ENCODE assay signal across 10 mouse cellular contexts in genomic region chr11:29546297-29546696, GRCm38 (mm10). TPM values are rescaled to one million over a fixed set of nuclear protein-coding genes. Genes with fewer than 3 reads are reported as not detected.
A peak's percentile ranks its signal among the peaks of the same experiment; 100 is the strongest.
DNase-seq lines count a peak whose midpoint lies in the region; ATAC-seq and TF ChIP-seq lines count a peak whose summit lies in the region.
"Not testable (repeated sequence)": the region's sequence is repeated elsewhere in the genome, so short reads cannot be mapped to it uniquely, and the experiment has no call there.
"Had no signal": no experiment of that assay in that cellular context is flagged by ENCODE, and none has a peak within 500 bp of the region (broad histone marks: within the 10 kb centered on the region; RNA-seq: fewer than 3 reads in every experiment).

No protein-coding gene starts in this region.

- H3K4me1 ChIP-seq in E14TG2a.4 (replicated peaks; ENCODE audit: low read depth, low read length), result peaks cover 31% of the 10 kb centered on the region
- H3K4me1 ChIP-seq in embryonic facial prominence, embryonic 13.5 days, result peaks cover 10% of the 10 kb centered on the region
- H3K4me1 ChIP-seq in forebrain, postnatal 0 days (ENCODE audit: insufficient read depth); hindbrain, embryonic 12.5 days; stomach, embryonic 15.5 days: not testable (repeated sequence)
- H3K4me1 ChIP-seq in kidney, embryonic 15.5 days, result peaks cover 11% of the 10 kb centered on the region
- H3K4me1 ChIP-seq in liver, embryonic 14.5 days (replicated peaks; ENCODE audit: control insufficient read depth in 2 of 2, insufficient read depth in 2 of 2, low read length in 1 of 2), result peaks cover 8 to 13% of the 10 kb centered on the region in 2 experiments
- H3K4me1 ChIP-seq in midbrain, embryonic 12.5 days, result peaks cover 12% of the 10 kb centered on the region

- not testable (repeated sequence) for ATAC-seq in embryonic facial prominence, embryonic 13.5 days (ENCODE audit: insufficient number of reproducible peaks, insufficient read depth, low FRiP score, low TSS enrichment, low read depth); forebrain, postnatal 0 days; hindbrain, embryonic 12.5 days (ENCODE audit: low FRiP score); kidney, embryonic 15.5 days (replicated peaks; ENCODE audit: low FRiP score); liver, embryonic 14.5 days (ENCODE audit: insufficient read depth); midbrain, embryonic 12.5 days (ENCODE audit: low FRiP score, low read depth); stomach, embryonic 15.5 days (ENCODE audit: insufficient read depth, low FRiP score, low read depth)

- H3K27me3 ChIP-seq in E14TG2a.4 (ENCODE audit: insufficient read depth, low read length); embryonic facial prominence, embryonic 13.5 days; forebrain, postnatal 0 days (ENCODE audit: insufficient read depth, low read length); hindbrain, embryonic 12.5 days; kidney, embryonic 15.5 days; liver, embryonic 14.5 days (ENCODE audit: control insufficient read depth, insufficient read depth, low read length); midbrain, embryonic 12.5 days; stomach, embryonic 15.5 days (replicated peaks): not testable (repeated sequence)

- WGBS in embryonic facial prominence, embryonic 13.5 days, result 88% methylated on average over 2 of the region's 2 CpGs
- 92% methylated on average over 2 of the region's 2 CpGs for WGBS in forebrain, postnatal 0 days
- WGBS in hindbrain, embryonic 12.5 days, result 93% methylated on average over 2 of the region's 2 CpGs
- 88% methylated on average over 2 of the region's 2 CpGs for WGBS in kidney, embryonic 15.5 days
- WGBS in liver, embryonic 14.5 days (ENCODE audit: insufficient replicate concordance), result 45% methylated on average over 2 of the region's 2 CpGs
- 92% methylated on average over 2 of the region's 2 CpGs for WGBS in midbrain, embryonic 12.5 days
- WGBS in stomach, embryonic 15.5 days, result 88% methylated on average over 2 of the region's 2 CpGs

- H3K4me3 ChIP-seq in E14TG2a.4 (replicated peaks; ENCODE audit: low read length), result peak overlapping the region; percentile 98
- H3K4me3 ChIP-seq in embryonic facial prominence, embryonic 13.5 days, result peak overlapping the region; percentile 63
- H3K4me3 ChIP-seq in forebrain, postnatal 0 days (ENCODE audit: low read depth, low read length), result peak overlapping the region; percentile 77
- H3K4me3 ChIP-seq in hindbrain, embryonic 12.5 days, result peak overlapping the region; percentile 54
- H3K4me3 ChIP-seq in kidney, embryonic 15.5 days (replicated peaks), result peak overlapping the region; percentile 84
- peak overlapping the region; percentile 87 to 99 for H3K4me3 ChIP-seq in liver, embryonic 14.5 days (ENCODE audit: insufficient read depth in 1 of 2, low read depth in 2 of 2, low read length in 2 of 2)
- H3K4me3 ChIP-seq in midbrain, embryonic 12.5 days, result peak overlapping the region; percentile 77; the same call in 1 of the 2 replicates
- H3K4me3 ChIP-seq in stomach, embryonic 15.5 days (replicated peaks), result peak overlapping the region; percentile 80

- not testable (repeated sequence) for TF ChIP-seq CTCF in E14TG2a.4 (conservative IDR thresholded peaks at IDR 0.05; ENCODE audit: low read length); forebrain, postnatal 0 days (IDR thresholded peaks at IDR 0.05; ENCODE audit: low read depth); liver, embryonic 14.5 days (IDR thresholded peaks at IDR 0.05; ENCODE audit: low read depth)

- not testable (repeated sequence) for H3K27ac ChIP-seq in embryonic facial prominence, embryonic 13.5 days; forebrain, postnatal 0 days (ENCODE audit: low read depth, low read length); hindbrain, embryonic 12.5 days; midbrain, embryonic 12.5 days (replicated peaks); stomach, embryonic 15.5 days
- H3K27ac ChIP-seq in kidney, embryonic 15.5 days, result 0 out of 2 replicates have a peak overlapping the region, but pooled peaks have one; percentile 18
- peak overlapping the region; percentile 54 for H3K27ac ChIP-seq in liver, embryonic 14.5 days

- peaks cover 59% of the 10 kb centered on the region for H3K36me3 ChIP-seq in E14TG2a.4 (ENCODE audit: insufficient read depth, low read length)
- H3K36me3 ChIP-seq in embryonic facial prominence, embryonic 13.5 days, result peaks cover 43% of the 10 kb centered on the region
- peaks cover 31% of the 10 kb centered on the region for H3K36me3 ChIP-seq in forebrain, postnatal 0 days (ENCODE audit: insufficient read depth)
- H3K36me3 ChIP-seq in hindbrain, embryonic 12.5 days, result peaks cover 32% of the 10 kb centered on the region
- peaks cover 47% of the 10 kb centered on the region for H3K36me3 ChIP-seq in kidney, embryonic 15.5 days
- H3K36me3 ChIP-seq in liver, embryonic 14.5 days (replicated peaks; ENCODE audit: control insufficient read depth, insufficient read depth, low read depth), result peaks cover 33% of the 10 kb centered on the region
- peaks cover 42% of the 10 kb centered on the region for H3K36me3 ChIP-seq in midbrain, embryonic 12.5 days
- peaks cover 17% of the 10 kb centered on the region for H3K36me3 ChIP-seq in stomach, embryonic 15.5 days

- TF ChIP-seq EP300 in liver, embryonic 14.5 days (IDR thresholded peaks at IDR 0.05; ENCODE audit: low read depth), result not testable (repeated sequence)

- H3K4me2 ChIP-seq in embryonic facial prominence, embryonic 13.5 days, result peak overlapping the region; percentile 70
- not testable (repeated sequence) for H3K4me2 ChIP-seq in forebrain, postnatal 0 days (ENCODE audit: low read depth)
- H3K4me2 ChIP-seq in hindbrain, embryonic 12.5 days (replicated peaks), result peak overlapping the region; percentile 60
- H3K4me2 ChIP-seq in kidney, embryonic 15.5 days, result peak overlapping the region; percentile 68
- H3K4me2 ChIP-seq in liver, embryonic 14.5 days (ENCODE audit: low read depth), result peak overlapping the region; percentile 90
- H3K4me2 ChIP-seq in midbrain, embryonic 12.5 days (replicated peaks), result peak overlapping the region; percentile 66
- peak overlapping the region; percentile 54 for H3K4me2 ChIP-seq in stomach, embryonic 15.5 days

- H3K9me3 ChIP-seq in E14TG2a.4 (ENCODE audit: low read length); embryonic facial prominence, embryonic 13.5 days; forebrain, postnatal 0 days (ENCODE audit: low read length); hindbrain, embryonic 12.5 days (replicated peaks); kidney, embryonic 15.5 days (replicated peaks); liver, embryonic 14.5 days (ENCODE audit: control insufficient read depth, low read length); midbrain, embryonic 12.5 days; stomach, embryonic 15.5 days: not testable (repeated sequence)

- peak overlapping the region; percentile 95 for H3K9ac ChIP-seq in embryonic facial prominence, embryonic 13.5 days
- H3K9ac ChIP-seq in forebrain, postnatal 0 days, result 0 out of 2 replicates have a peak overlapping the region, but pooled peaks have one; percentile 84
- H3K9ac ChIP-seq in hindbrain, embryonic 12.5 days; stomach, embryonic 15.5 days: not testable (repeated sequence)
- H3K9ac ChIP-seq in kidney, embryonic 15.5 days, result peak overlapping the region; percentile 89
- H3K9ac ChIP-seq in liver, embryonic 14.5 days (replicated peaks), result peak overlapping the region; percentile 90
- H3K9ac ChIP-seq in midbrain, embryonic 12.5 days (replicated peaks), result 0 out of 2 replicates have a peak overlapping the region, but pooled peaks have one; percentile 86

- not testable (repeated sequence) for DNase-seq in forebrain, postnatal 0 days; liver, embryonic 14.5 days (ENCODE audit: low read depth in 3 of 3, low spot score in 3 of 3)

RNA-seq across cellular contexts. Expression of gene Clhc1, which starts 1.5 kb away (rescaled TPM):
- 0.17 and 0.25 TPM in 2 replicates for polyA plus RNA-seq in embryonic facial prominence, embryonic 13.5 days (2015; fragmentation: Nextera tagmentation; extraction: Ambion mirVana)
- not detected in 2 replicates for total RNA-seq in forebrain, postnatal 0 days (2014; rRNA removed)
- 0.16 TPM in 1 of 2 replicates, not detected in the other for polyA plus RNA-seq in forebrain, postnatal 0 days (2015; fragmentation: Nextera tagmentation; extraction: Ambion mirVana)
- 0.29 TPM in 1 of 2 replicates, not detected in the other for polyA plus RNA-seq in hindbrain, embryonic 12.5 days (2016; fragmentation: Nextera tagmentation; extraction: Ambion mirVana)
- polyA plus RNA-seq in kidney, embryonic 15.5 days (2015; fragmentation: Nextera tagmentation; extraction: Ambion mirVana), result 0.18 TPM in 1 of 2 replicates, not detected in the other
- polyA plus RNA-seq in liver, embryonic 14.5 days (2012; rRNA removed), result 0.03 and 0.10 TPM in 2 replicates
- polyA plus RNA-seq in liver, embryonic 14.5 days (2014; fragmentation: Nextera tagmentation; extraction: Ambion mirVana), result 0.30 TPM in 1 of 2 replicates, not detected in the other
- 0.08 and 0.38 TPM in 2 replicates for polyA plus RNA-seq in midbrain, embryonic 12.5 days (2016; fragmentation: Nextera tagmentation; extraction: Ambion mirVana)
- polyA plus RNA-seq in stomach, embryonic 15.5 days (2015; fragmentation: Nextera tagmentation; extraction: Ambion mirVana), result 0.08 and 0.17 TPM in 2 replicates
- total RNA-seq: gastrocnemius, postnatal 36 days; heart, postnatal 36 days had no signal

RNA-seq across cellular contexts. Expression of gene Rps27a, which starts 1.6 kb away (rescaled TPM):
- polyA plus RNA-seq in embryonic facial prominence, embryonic 13.5 days (2015; fragmentation: Nextera tagmentation; extraction: Ambion mirVana), result 1,188 and 1,339 TPM in 2 replicates
- 847 and 1,128 TPM in 2 replicates for total RNA-seq in forebrain, postnatal 0 days (2014; rRNA removed)
- 599 and 871 TPM in 2 replicates for polyA plus RNA-seq in forebrain, postnatal 0 days (2015; fragmentation: Nextera tagmentation; extraction: Ambion mirVana)
- 662 and 771 TPM in 2 replicates for polyA plus RNA-seq in hindbrain, embryonic 12.5 days (2016; fragmentation: Nextera tagmentation; extraction: Ambion mirVana)
- 1,122 and 1,248 TPM in 2 replicates for polyA plus RNA-seq in kidney, embryonic 15.5 days (2015; fragmentation: Nextera tagmentation; extraction: Ambion mirVana)
- 376 and 902 TPM in 2 replicates for polyA plus RNA-seq in liver, embryonic 14.5 days (2012; rRNA removed)
- 1,086 and 1,164 TPM in 2 replicates for polyA plus RNA-seq in liver, embryonic 14.5 days (2014; fragmentation: Nextera tagmentation; extraction: Ambion mirVana)
- 705 and 748 TPM in 2 replicates for polyA plus RNA-seq in midbrain, embryonic 12.5 days (2016; fragmentation: Nextera tagmentation; extraction: Ambion mirVana)
- polyA plus RNA-seq in stomach, embryonic 15.5 days (2015; fragmentation: Nextera tagmentation; extraction: Ambion mirVana), result 947 and 1,105 TPM in 2 replicates

RNA-seq across cellular contexts. Expression of gene Mtif2, which starts 20.1 kb away (rescaled TPM):
- 56.6 and 64.8 TPM in 2 replicates for polyA plus RNA-seq in embryonic facial prominence, embryonic 13.5 days (2015; fragmentation: Nextera tagmentation; extraction: Ambion mirVana)
- 32.4 and 43.9 TPM in 2 replicates for total RNA-seq in forebrain, postnatal 0 days (2014; rRNA removed)
- 23.0 and 35.5 TPM in 2 replicates for polyA plus RNA-seq in forebrain, postnatal 0 days (2015; fragmentation: Nextera tagmentation; extraction: Ambion mirVana)
- polyA plus RNA-seq in hindbrain, embryonic 12.5 days (2016; fragmentation: Nextera tagmentation; extraction: Ambion mirVana), result 54.7 and 54.8 TPM in 2 replicates
- polyA plus RNA-seq in kidney, embryonic 15.5 days (2015; fragmentation: Nextera tagmentation; extraction: Ambion mirVana), result 47.0 and 50.7 TPM in 2 replicates
- polyA plus RNA-seq in liver, embryonic 14.5 days (2012; rRNA removed), result 9.3 and 12.6 TPM in 2 replicates
- 15.3 and 18.3 TPM in 2 replicates for polyA plus RNA-seq in liver, embryonic 14.5 days (2014; fragmentation: Nextera tagmentation; extraction: Ambion mirVana)
- 48.7 and 56.2 TPM in 2 replicates for polyA plus RNA-seq in midbrain, embryonic 12.5 days (2016; fragmentation: Nextera tagmentation; extraction: Ambion mirVana)
- 47.1 and 47.3 TPM in 2 replicates for polyA plus RNA-seq in stomach, embryonic 15.5 days (2015; fragmentation: Nextera tagmentation; extraction: Ambion mirVana)

RNA-seq across cellular contexts. Expression of gene Prorsd1, which starts 31.5 kb away (rescaled TPM):
- 31.9 and 35.0 TPM in 2 replicates for polyA plus RNA-seq in embryonic facial prominence, embryonic 13.5 days (2015; fragmentation: Nextera tagmentation; extraction: Ambion mirVana)
- total RNA-seq in forebrain, postnatal 0 days (2014; rRNA removed), result 3.5 and 4.5 TPM in 2 replicates
- 5.9 and 6.5 TPM in 2 replicates for polyA plus RNA-seq in forebrain, postnatal 0 days (2015; fragmentation: Nextera tagmentation; extraction: Ambion mirVana)
- 19.0 and 19.6 TPM in 2 replicates for polyA plus RNA-seq in hindbrain, embryonic 12.5 days (2016; fragmentation: Nextera tagmentation; extraction: Ambion mirVana)
- 28.6 TPM in 2 replicates for polyA plus RNA-seq in kidney, embryonic 15.5 days (2015; fragmentation: Nextera tagmentation; extraction: Ambion mirVana)
- 6.7 and 11.1 TPM in 2 replicates for polyA plus RNA-seq in liver, embryonic 14.5 days (2012; rRNA removed)
- polyA plus RNA-seq in liver, embryonic 14.5 days (2014; fragmentation: Nextera tagmentation; extraction: Ambion mirVana), result 19.8 and 20.8 TPM in 2 replicates
- 15.6 and 16.1 TPM in 2 replicates for polyA plus RNA-seq in midbrain, embryonic 12.5 days (2016; fragmentation: Nextera tagmentation; extraction: Ambion mirVana)
- polyA plus RNA-seq in stomach, embryonic 15.5 days (2015; fragmentation: Nextera tagmentation; extraction: Ambion mirVana), result 32.3 and 33.8 TPM in 2 replicates
